Mouse (Mus musculus) left cerebral cortex, adult 9 months (tissue): ENCODE measurements at regions not wholly inside any gene's neighbourhood (a gene's known extent, or its start where the extent isn't known, plus 50 kb on each side); places are given as distances from the start of the nearest gene placed in this dataset.

Experiments used
- DNase-seq, 2 experiments: peaks; one replicate each; pipeline ENCODE4 v3.0.0; 2022; ENCODE audit warnings: low spot score in 2 of 2

DNA sequence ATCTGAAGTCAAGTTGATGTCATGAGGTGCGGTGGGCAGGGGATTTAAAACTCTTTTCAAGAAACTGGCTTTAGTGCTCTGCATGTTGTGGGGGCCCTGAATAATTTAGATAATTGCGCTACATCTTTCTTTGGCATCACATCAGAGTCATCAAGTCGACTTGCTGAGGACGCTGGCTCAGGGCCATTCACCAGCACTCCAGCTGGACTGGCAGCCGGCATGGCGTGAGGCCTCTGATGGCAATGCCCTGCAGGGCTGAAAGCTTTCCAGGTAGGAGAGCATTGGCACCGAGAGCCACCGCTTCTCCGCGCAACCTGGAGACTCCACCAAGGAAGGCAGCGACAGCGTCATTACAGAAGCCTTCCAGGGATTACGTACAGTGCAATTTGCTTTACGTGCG lies 207.8 kb upstream of the Klf4 start:
- no peak for DNase-seq

DNA sequence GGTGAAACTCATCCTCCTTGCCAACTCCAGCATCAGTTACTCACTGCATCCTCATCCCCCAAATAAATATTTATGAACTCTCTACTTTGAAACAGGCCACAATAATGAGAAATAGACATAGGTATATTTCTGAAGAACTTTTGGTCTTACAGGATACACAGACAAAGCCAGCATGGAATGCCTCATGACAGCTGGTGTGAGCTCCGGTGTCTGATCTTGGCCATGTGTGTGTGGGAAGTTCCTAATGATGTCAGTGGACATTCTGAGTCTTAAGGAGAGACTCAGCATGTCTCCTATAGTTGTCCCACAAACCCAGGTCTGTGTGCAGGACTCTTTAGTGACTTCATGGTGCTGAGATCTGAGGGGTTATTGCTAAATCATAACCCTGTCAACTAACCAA lies 206.4 kb upstream of the Klf4 start:
- no peak for DNase-seq

DNA sequence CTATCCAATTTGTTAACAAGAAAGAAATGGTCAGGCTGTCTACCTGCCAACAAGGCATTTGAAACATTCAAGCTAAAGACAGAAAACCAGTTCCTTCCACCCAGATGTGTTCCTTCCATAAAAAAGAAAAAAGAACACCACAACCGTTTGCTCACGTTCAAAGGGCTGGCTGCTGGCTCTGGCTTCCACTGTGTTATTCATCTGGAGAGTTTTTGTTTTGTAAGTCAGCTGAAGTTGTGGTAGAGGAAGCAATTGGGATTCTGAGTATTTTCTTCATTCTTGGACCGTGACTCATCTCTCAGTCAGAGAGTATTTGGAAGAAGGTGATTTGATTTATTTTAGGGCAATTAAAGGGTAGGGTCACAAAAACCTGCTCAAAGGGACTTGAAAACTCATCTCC lies 203.2 kb upstream of the Klf4 start:
- DNase-seq = no peak

DNA sequence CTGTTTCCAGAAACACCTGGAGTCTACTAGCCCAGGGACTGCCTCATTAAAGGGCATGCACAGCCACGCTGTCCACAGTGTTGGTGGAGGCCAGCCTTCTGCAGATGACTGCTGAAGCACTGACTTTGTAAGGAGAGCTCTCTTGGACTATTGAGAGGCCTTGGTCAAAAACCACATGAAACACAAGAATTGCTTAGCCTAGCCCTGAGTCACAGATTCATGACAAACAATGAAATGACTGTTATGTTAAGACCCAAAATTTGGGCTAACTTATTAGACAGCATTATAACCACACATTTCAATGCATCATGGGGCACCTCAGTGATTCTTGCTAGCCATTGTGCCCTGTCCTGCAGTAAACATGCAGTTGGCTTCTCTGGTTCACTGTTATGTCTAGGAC lies 202.1 kb upstream of the Klf4 start:
- no peak for DNase-seq

DNA sequence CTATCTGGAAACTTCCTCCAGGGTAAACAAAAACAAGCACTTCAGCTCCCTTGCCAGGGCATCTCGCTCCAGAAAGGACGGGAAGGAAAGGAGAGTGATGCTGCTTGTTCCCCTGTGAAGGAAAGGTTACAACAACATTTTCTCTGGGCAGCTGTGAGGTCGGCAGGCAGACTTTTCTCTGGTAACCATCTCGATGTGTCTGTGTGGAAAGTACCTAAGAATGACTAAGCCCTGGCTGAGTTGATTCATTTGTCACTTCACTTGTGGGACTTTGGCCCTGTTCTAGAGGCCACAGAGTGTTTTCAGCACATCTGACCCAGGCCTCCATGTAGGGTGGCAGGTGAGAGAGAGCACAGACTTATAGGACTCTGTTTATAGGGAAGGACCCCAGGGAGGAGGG lies 201.0 kb upstream of the Klf4 start:
- DNase-seq = no peak

DNA sequence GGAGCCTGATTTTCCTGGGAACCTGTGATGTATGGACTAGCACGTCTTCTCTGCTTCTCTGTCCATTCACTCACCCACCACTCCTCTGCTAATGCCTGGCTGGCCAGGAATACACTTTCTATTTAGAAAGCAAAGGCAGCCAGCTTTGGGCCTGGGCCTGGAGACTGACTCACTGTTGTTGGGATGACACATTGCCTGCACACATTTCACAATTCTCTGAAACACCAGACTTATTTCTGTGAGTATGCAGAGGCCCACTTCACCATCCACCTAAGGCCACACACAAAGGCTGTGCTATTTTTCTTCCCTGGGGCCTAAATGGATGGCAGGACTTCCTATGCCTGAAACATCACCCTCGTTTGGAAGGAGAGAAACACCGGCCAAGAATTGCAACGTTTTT lies 199.7 kb upstream of the Klf4 start:
- DNase-seq = peak; percentile 47 to 76

DNA sequence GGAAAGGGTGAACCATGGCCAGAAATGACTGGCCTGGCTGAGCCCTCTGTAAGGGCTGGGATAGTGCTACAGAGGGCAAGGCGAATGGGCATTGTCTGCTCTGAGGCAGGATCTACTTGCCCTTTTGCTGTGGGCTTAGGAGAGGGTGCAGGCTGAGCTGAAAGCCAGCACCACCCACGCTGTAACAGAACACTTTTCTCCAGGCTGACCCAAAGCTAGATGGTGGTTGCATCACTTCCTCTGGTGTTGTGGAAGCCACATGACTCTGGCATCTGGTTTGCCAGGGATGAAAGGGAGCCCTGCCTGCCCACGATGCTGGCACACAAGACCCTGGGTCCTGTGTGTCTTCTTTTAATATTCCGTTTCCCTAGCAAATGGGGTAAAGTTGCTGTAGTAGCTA lies 198.0 kb upstream of the Klf4 start:
- DNase-seq = no peak

DNA sequence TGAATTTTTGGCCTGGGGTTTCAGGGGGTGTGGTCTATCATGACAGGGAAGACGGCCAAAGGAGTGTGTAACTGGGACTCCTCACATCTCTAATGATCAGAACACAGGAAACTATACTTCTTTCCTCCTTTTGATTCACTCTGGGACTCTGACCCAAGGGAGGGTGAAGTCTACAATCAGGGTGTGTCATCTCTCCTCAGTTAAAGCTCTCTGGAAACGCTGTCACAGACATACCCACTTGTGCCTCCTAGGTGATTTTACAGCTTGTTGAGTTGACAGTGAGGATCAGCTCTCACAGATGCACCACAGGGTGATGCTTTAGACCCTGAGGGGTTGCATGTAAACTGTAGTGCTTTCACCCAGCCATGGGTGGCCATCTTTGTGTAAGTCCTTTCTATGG lies 194.9 kb upstream of the Klf4 start:
- DNase-seq = no peak

DNA sequence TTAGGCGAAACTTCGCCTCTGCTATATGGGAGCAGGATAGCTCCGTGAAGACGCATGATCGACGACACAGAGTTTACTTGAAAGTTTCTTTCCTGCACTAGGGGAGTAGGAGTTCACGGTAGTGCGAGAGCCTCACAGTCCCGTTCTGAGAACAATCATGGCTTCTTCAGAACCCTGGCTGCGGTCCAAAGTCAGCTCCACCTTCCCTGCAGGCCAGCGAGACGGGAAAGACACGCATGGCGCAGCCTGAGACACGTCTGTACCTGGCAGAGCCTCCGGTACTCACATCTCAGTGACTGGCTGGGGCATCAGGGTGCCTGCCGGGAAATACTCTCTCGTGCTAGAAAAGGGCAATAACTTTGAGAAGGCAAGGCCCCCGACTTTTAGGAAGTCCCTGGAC lies 193.8 kb upstream of the Klf4 start:
- DNase-seq = no peak

DNA sequence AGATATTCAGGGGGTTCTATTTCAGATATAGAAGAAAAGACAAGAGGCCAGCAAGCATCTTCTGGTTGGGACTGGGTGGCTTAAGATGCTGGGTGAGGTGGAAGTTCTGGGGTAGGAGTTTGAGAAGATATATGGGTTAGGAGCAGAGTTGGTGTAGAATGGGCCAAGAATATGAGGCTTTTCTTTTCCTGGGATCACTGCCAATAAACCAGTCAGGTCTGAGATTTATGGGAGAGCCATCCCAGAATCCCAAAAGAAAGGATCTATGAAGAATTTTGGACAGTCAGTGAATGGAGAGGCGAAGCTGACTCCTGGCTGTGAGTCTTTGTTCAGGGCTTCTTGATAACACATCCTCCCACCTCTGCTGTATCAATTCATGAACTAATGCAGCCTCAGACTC lies 192.0 kb upstream of the Klf4 start:
- no peak for DNase-seq

DNA sequence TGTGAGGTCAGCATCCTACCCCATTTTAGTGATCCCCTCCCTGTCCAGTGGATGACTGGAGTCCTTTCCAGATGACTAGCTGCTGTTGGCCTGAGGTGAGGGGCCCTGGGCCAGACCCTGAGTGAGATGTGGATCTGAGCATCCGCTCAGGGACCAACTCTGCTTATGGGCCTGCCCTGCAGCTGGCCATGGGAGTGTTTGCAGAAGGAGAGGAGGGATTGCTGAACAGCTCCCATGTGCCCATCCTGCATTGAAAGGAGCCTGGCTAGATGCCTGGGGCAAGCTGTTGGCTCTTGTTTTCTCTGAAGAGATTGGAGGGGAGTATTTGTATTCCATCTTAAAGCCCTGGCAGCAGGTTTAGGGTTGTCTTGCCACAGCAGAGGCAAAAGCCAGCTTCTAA lies 190.9 kb upstream of the Klf4 start:
- DNase-seq = no peak

DNA sequence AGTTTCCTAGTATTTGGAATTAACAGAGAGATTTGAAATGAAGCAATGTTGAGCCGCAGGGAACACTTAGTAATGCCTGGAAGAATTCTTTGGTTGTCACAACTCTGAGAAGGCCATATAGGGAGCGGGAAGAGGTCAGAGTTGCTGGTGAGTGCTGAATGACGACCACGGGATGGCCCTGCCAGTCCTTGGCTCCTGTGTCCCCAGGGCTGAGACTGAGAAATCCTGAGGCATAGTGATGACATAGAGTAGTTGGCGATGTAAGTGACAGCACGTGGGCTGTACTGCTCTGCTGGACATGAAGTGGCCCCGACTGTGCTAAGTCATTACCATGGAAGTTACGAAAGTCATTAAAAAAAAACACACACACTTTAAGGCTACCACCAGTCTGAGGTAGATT lies 190.1 kb upstream of the Klf4 start:
- DNase-seq = no peak

DNA sequence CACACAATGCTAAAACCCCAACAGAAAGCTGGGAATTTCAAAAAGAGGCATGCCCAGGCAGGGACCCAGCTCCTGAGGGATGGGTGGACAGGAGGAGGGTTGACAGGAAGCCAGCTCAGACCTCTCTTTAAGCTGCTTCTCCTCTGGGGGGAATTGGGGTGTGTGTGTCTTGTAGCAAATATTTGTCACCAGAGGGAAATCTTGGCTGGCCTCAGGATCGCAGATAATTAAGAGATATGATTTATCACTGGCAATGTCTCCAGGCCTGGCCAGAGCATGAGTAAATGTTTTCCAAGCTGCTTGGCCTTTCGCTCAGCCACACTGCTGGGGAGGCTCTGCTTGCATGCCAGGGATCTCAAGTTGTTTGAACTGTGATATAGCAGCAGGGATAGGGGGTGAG lies 189.6 kb upstream of the Klf4 start:
- no peak for DNase-seq

DNA sequence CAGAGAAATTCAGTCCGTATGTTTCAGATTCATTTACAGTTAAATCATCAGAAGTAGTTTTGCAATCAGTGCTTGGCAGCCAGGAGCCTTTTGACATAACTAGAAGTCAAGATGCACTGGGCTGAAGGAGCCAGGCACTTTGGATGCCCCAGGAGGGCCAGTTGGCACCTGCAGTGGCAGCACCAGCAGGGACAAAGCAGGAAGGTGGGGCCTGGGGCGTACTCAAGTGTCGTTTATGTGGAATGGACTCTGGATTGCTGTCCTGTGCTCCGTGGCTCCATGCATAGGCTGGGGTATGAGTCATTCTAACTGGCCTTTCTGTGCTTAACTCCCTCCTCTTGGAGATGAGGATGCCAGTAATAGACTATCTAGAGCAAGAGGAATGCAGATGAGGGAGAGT lies 186.2 kb upstream of the Klf4 start:
- no peak for DNase-seq

DNA sequence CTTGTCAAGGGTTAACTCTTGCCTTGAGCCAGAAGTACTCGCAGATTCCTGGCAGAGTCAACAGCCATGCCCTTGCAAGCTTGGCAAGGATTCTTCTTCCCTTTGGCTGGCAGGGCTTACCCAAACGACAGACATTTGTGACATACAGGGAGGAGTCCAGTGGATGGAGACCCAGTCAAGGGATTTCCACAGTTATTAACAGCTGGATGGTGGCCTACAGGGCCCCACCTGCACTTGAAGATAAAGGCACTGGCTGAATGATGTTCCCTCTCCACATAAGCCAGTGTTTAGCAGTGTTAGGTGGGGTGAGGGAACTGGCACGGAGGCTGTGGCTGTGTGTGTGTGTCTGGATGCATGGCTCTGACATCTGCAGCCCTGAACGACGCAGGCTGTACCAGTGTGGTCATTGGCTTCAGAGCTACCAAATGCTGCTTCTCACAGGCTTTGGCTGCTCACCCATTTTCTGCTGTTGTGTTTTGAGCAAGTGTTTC lies 183.9 kb upstream of the Klf4 start:
- no peak for DNase-seq

DNA sequence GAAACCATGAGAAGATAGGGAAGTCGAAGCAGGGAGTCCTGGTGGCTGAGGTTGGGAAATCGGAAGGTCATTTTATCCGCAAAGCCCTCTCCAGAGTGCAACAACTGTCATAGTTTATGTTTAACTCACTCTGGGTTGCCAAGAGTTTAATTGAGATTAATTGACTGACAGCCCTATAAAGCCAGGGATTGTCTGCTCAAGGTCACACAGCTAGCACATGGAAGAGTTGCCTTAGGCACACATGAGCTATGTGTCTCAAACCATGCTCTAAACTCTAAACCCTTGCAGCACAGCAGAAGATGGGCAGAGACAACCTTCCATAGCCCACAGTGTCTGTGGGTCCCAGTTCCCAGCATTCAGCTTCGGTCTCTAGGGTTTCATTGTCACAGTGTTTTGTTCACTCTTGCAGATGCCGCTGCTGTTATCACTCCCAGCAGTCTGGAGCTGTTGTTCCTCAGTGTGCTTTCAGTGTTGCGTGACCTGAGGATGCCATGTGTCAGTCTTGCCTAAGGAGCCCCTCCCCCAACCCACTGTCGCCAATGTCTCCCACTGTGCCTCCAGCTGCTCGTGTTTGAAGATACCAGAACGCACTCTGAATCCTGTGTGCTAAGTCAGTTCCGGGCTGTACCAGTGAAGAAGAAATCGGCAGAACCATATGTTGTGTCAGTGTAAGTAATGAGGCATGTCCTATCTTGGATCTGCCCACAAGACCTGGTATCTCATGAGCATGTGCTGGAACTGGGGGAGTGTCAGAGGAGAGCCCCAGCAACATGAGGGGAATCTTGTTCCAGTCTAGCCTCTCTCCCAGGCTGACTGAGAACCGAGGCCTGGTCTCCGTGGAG lies 179.5 kb upstream of the Klf4 start:
- no peak for DNase-seq

DNA sequence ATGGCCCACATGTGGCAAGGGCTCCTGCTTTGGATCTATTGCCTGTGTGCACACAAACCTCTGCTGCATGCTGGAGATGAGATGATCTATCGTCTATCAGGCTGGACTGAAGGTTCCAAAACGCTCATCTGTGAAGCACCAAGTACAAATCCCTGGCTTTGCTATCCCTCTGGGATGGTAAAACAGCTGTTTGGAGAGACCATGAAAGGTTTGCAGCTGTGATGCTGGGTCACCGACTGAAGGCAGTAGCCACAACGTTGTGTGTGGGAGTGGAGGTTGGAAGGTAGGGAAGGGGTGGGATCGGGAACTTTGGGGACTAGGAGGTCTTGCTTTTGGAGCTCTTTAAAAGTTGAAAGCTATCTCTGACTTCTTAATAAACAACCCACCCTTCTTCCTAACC lies 178.2 kb upstream of the Klf4 start:
- DNase-seq = no peak

DNA sequence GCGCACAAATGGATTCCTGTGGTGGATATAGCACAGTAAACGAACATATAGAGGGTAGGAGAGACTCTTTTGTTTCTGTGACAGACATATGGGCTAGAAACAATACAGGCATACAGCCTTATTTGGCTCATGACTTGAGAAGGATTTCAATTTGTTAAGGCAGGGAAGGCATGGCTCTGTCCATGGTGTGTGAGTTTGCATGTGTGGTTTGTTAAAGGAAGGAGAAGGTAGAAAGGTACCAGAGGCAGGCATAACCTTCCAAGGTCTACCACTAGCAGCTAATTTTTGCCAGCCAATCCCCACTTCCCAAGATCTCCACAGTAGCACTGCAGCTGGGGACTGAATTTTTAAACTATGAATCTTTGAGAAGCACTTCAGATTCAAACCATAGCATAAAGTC lies 176.5 kb upstream of the Klf4 start:
- DNase-seq = no peak

DNA sequence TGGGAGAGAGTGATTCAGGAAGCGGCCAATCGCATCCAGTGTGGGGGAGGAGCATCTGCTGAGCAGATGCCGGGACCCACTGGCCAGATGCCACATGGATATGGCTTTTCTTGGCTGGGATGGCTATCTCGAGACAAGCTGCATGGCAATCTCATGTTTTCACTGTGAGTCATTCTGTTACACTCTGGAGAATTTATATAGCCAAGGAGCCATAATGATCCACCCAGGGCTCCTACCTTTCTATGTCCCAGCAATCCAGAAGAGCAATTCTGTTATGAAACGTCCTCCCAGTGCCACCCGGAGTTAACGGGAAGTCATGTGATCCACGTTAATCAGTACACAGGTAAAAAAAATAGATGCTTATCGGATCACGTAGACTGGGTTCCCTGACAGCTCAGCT lies 175.7 kb upstream of the Klf4 start:
- DNase-seq = peak; percentile 13 to 67

DNA sequence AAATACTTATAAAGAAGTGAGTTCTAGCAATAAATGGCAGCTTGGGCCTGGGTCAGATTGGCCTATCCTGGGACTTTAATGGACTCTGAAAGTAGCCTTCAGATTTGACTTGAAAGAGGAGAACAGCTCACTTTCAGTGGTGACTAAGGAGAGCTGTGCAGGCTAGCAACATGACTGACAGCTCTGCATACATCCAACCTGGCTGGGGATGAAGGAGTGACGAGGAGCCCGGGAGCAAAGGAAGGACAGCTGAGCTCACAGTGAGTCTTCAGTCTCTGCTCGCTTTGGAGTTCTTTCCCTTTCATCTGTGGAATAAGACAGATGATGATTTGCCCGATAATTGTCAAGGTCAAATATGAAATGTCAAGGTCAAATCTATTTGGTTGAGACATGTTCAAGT lies 172.7 kb upstream of the Klf4 start:
- no peak for DNase-seq

DNA sequence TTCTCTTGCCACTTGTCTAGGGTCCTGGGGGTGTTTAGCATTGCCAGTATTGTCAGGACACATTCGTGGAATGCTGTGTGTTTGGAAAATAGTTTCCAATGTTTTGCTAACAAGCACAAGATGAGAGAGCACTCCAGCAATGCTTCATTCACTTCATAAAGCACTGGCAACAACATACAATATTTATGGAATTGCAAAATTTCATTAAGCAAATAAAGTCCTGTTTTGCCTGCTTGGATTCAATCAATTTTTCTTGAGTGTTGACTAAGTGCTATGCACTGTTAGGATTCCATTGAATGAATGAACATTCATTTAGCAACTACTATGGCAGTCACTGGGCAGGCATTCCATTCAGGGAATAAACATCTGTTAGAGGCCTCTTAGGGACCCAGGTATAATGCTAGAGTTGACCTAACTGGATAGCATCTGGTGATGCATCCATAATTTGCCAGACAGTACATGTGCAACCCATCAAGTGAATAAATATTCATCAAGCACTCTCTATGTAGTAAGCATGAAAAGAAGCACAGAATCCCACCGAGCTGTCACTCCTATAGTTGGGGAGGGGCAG lies 171.2 kb upstream of the Klf4 start:
- no peak for DNase-seq

DNA sequence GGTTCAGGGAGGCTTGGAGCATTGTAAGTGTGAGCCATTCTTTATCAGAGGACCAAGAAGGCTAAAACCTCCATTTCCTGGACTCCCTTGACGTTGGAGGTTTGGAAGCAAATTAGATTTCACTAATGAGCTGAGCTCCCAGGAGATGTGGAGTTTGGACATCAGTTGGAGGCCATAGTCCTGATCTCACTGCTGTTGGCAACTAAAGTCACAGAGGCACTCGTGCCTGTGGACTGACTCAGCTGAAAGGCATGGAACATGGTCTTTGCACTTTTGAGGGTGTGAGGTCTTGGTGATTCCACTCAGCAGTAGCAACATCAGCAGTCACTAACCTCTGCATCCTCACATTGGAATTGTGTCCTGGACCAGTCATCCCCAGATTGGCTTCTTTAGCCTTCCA lies 169.1 kb upstream of the Klf4 start:
- DNase-seq = no peak

DNA sequence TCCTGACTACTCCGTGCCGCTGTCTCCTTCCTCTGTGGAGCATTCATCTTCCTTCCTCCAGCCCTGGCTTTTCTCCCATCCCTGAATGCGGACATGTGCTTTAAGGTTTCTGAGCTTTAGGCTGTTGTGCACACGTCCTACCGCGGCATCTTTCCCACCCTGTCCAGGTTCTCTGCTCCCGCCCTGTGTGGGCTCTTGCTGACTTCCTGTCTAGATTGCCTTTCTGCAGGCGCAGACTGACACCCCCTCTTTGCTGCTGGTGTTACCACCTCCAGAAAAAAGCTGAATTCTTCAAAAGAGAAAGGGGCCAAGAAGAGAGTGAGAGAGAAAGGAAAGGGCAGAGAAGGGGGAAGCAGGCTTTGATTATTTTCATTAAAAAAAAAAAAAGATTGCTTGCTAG lies 167.7 kb upstream of the Klf4 start:
- DNase-seq = no peak

DNA sequence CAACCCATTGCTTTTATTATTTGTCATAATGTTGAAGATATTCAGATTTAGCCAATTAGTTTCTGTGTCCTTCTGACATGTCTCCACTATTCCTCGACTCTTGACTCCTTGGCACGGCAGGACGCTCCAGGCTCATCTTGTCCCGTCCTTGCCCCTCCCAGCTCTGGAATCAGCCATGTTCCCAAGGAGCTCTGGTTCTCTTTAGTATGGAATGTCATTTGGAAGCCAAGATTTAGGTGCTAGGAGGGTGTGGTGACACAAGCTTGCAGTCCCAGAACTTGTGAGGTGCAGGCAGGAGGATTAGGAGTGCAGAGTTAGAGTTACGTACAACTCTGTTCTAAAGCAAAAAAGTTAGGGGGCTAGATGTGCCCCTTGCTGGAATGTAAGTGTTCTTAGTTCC lies 166.9 kb upstream of the Klf4 start:
- no peak for DNase-seq
